Comparison of ENCODE assay signal across 10 mouse cellular contexts in genomic region chr9:21847926-21848325, GRCm38 (mm10). TPM values are rescaled to one million over a fixed set of nuclear protein-coding genes. Genes with fewer than 3 reads are reported as not detected.
DNase-seq lines count a peak whose midpoint lies in the region; ATAC-seq and TF ChIP-seq lines count a peak whose summit lies in the region.
"Had no signal": no experiment of that assay in that cellular context is flagged by ENCODE, and none has a peak within 500 bp of the region (broad histone marks: within the 10 kb centered on the region; RNA-seq: fewer than 3 reads in every experiment).

No protein-coding gene starts in this region.

- no peaks in the 10 kb centered on the region; the same call in 1 of the 2 replicates for H3K36me3 ChIP-seq in heart, embryonic 16.5 days (ENCODE audit: control insufficient read depth, insufficient read depth)
- peaks cover 69% of the 10 kb centered on the region for H3K36me3 ChIP-seq in E14TG2a.4 (ENCODE audit: insufficient read depth, low read length)
- peaks cover 37% of the 10 kb centered on the region for H3K36me3 ChIP-seq in embryonic facial prominence, embryonic 10.5 days (replicated peaks)
- H3K36me3 ChIP-seq in limb, embryonic 14.5 days (ENCODE audit: control insufficient read depth, insufficient read depth, low read length): peaks cover 27% of the 10 kb centered on the region

- peak overlapping the region; percentile 60 for H3K9ac ChIP-seq in heart, embryonic 16.5 days (ENCODE audit: low read length)
- no peak overlapping the region for H3K9ac ChIP-seq in limb, embryonic 14.5 days (ENCODE audit: low read depth, low read length, severe bottlenecking)

- DNase-seq in heart, postnatal 36 days: no peak
- no peak for DNase-seq in embryonic facial prominence, embryonic 10.5 days (ENCODE audit: low spot score)
- DNase-seq in limb, embryonic 14.5 days (ENCODE audit: low spot score): no peak
- no peak for DNase-seq in layer of hippocampus, adult 9-11 months
- DNase-seq in spleen, postnatal 10 days (ENCODE audit: low spot score in 2 of 2): no peak
- DNase-seq in cerebellum, postnatal 10 days: no peak

- TF ChIP-seq CTCF in E14TG2a.4 (conservative IDR thresholded peaks at IDR 0.05; ENCODE audit: low read length): no peak

- H3K27ac ChIP-seq in heart, embryonic 16.5 days (ENCODE audit: low read length): peak overlapping the region; percentile 85
- H3K27ac ChIP-seq in embryonic facial prominence, embryonic 10.5 days (replicated peaks): peak overlapping the region; percentile 85
- H3K27ac ChIP-seq in limb, embryonic 14.5 days (replicated peaks; ENCODE audit: low read depth, low read length): peak overlapping the region; percentile 75; the same call in 1 of the 2 replicates

- H3K4me1 ChIP-seq in heart, embryonic 16.5 days (ENCODE audit: control insufficient read depth, insufficient read depth, low read length): peaks cover 30% of the 10 kb centered on the region
- peaks cover 86% of the 10 kb centered on the region for H3K4me1 ChIP-seq in E14TG2a.4 (replicated peaks; ENCODE audit: low read depth, low read length)
- H3K4me1 ChIP-seq in embryonic facial prominence, embryonic 10.5 days: peaks cover 76% of the 10 kb centered on the region
- peaks cover 31% of the 10 kb centered on the region for H3K4me1 ChIP-seq in limb, embryonic 14.5 days (ENCODE audit: control insufficient read depth, insufficient read depth, low read length)

- H3K27me3 ChIP-seq in heart, embryonic 16.5 days (ENCODE audit: control insufficient read depth, insufficient read depth, low read length): no peaks in the 10 kb centered on the region
- no peaks in the 10 kb centered on the region for H3K27me3 ChIP-seq in E14TG2a.4 (ENCODE audit: insufficient read depth, low read length)
- no peaks in the 10 kb centered on the region for H3K27me3 ChIP-seq in embryonic facial prominence, embryonic 10.5 days (replicated peaks; ENCODE audit: low read depth, poor library complexity, severe bottlenecking)
- H3K27me3 ChIP-seq in limb, embryonic 14.5 days (ENCODE audit: control insufficient read depth, insufficient read depth, low read length): no peaks in the 10 kb centered on the region

- ATAC-seq in heart, embryonic 16.5 days (replicated peaks; ENCODE audit: extremely low read depth, insufficient read depth, low FRiP score): no peak
- no peak for ATAC-seq in limb, embryonic 14.5 days (ENCODE audit: low FRiP score, low read depth)

- no peaks in the 10 kb centered on the region for H3K9me3 ChIP-seq in heart, embryonic 16.5 days (replicated peaks; ENCODE audit: control insufficient read depth, low read length)
- no peaks in the 10 kb centered on the region for H3K9me3 ChIP-seq in E14TG2a.4 (ENCODE audit: low read length)
- no peaks in the 10 kb centered on the region for H3K9me3 ChIP-seq in embryonic facial prominence, embryonic 10.5 days
- no peaks in the 10 kb centered on the region for H3K9me3 ChIP-seq in limb, embryonic 14.5 days (ENCODE audit: control insufficient read depth, low read length)

- H3K4me3 ChIP-seq in heart, embryonic 16.5 days (ENCODE audit: low read length): no peak overlapping the region
- peak overlapping the region; percentile 80 for H3K4me3 ChIP-seq in E14TG2a.4 (replicated peaks; ENCODE audit: low read length)
- no peak overlapping the region for H3K4me3 ChIP-seq in embryonic facial prominence, embryonic 10.5 days
- no peak overlapping the region for H3K4me3 ChIP-seq in limb, embryonic 14.5 days (replicated peaks; ENCODE audit: low read length)

- 44% methylated on average over 10 of the region's 10 CpGs for WGBS in heart, embryonic 16.5 days
- WGBS in embryonic facial prominence, embryonic 10.5 days: 25% methylated on average over 10 of the region's 10 CpGs
- WGBS in limb, embryonic 14.5 days: 21% methylated on average over 10 of the region's 10 CpGs

- intact Hi-C loops in heart, postnatal 36 days (cut with DNase I): no loop called here

- no peak for TF ChIP-seq POLR2A in limb, embryonic 14.5 days (IDR thresholded peaks at IDR 0.05; ENCODE audit: borderline replicate concordance, extremely low read depth, insufficient read depth, insufficient read length)

- H3K4me2 ChIP-seq in heart, embryonic 16.5 days (ENCODE audit: low read depth, low read length): peak overlapping the region; percentile 65
- peak overlapping the region; percentile 45 for H3K4me2 ChIP-seq in limb, embryonic 14.5 days (replicated peaks; ENCODE audit: low read depth, low read length, severe bottlenecking)

RNA-seq across cellular contexts. Expression of gene Dock6, which starts 4.5 kb away (rescaled TPM):
- 45.2 and 46.2 TPM in 2 replicates for polyA plus RNA-seq in heart, embryonic 16.5 days (2015; fragmentation: Nextera tagmentation; extraction: Ambion mirVana)
- 10 to 100 TPM; 31.0 to 39.1 TPM for total RNA-seq in heart, postnatal 36 days (2021)
- polyA plus RNA-seq in embryonic facial prominence, embryonic 10.5 days (2016; fragmentation: Nextera tagmentation; extraction: Ambion mirVana): 27.2 and 28.0 TPM in 2 replicates
- 155 and 191 TPM in 2 replicates for polyA plus RNA-seq in limb, embryonic 14.5 days (2012; rRNA removed)
- polyA plus RNA-seq in limb, embryonic 14.5 days (2014; fragmentation: Nextera tagmentation; extraction: Ambion mirVana): 31.6 and 38.8 TPM in 2 replicates

RNA-seq across cellular contexts. Expression of gene Angptl8, which starts 12.6 kb away (rescaled TPM):
- 1.7 and 2.4 TPM in 2 replicates for polyA plus RNA-seq in heart, embryonic 16.5 days (2015; fragmentation: Nextera tagmentation; extraction: Ambion mirVana)
- total RNA-seq in heart, postnatal 36 days (2021): not detected
- polyA plus RNA-seq in embryonic facial prominence, embryonic 10.5 days (2016; fragmentation: Nextera tagmentation; extraction: Ambion mirVana): 0.48 and 0.52 TPM in 2 replicates
- 0.17 TPM in 1 of 2 replicates, not detected in the other for polyA plus RNA-seq in limb, embryonic 14.5 days (2012; rRNA removed)
- 0.44 and 1.1 TPM in 2 replicates for polyA plus RNA-seq in limb, embryonic 14.5 days (2014; fragmentation: Nextera tagmentation; extraction: Ambion mirVana)
- total RNA-seq: hematopoietic stem cell, adult 5-6 weeks; MEL had no signal

RNA-seq across cellular contexts. Expression of gene Kank2, which starts 49.4 kb away (rescaled TPM):
- 16.6 and 21.8 TPM in 2 replicates for polyA plus RNA-seq in heart, embryonic 16.5 days (2015; fragmentation: Nextera tagmentation; extraction: Ambion mirVana)
- total RNA-seq in heart, postnatal 36 days (2021): 10 to 100 TPM; 50.5 to 54.2 TPM
- 15.3 and 17.8 TPM in 2 replicates for polyA plus RNA-seq in embryonic facial prominence, embryonic 10.5 days (2016; fragmentation: Nextera tagmentation; extraction: Ambion mirVana)
- polyA plus RNA-seq in limb, embryonic 14.5 days (2012; rRNA removed): 38.6 and 49.6 TPM in 2 replicates
- polyA plus RNA-seq in limb, embryonic 14.5 days (2014; fragmentation: Nextera tagmentation; extraction: Ambion mirVana): 13.1 and 15.0 TPM in 2 replicates
